Mouse (Mus musculus) v-Abl transformed pro-B cells (cell line): ENCODE data around the gene Elf4.

Experiments
- in situ Hi-C, 2 experiments: fragments of 400-800 bp; cut with MboI; formaldehyde crosslinking; loops; one replicate each; pipeline ENCODE4 v1.15.1; 2025; ENCODE audit not compliant: unreplicated experiment in 2 of 2

The Elf4 gene

GRCm38 (mm10) chrX:48462754-48463507 lies at the start of gene Elf4:
TSS of gene Elf4 (minus strand) at chrX:48463132.
- in situ Hi-C loops = loop anchor here (5.0 to 10.0 kb wide), 3 partner anchors 41 to 72 kb away; no protein-coding TSS in a partner anchor

- in situ Hi-C loops = no loop called here
Observed at GRCm38 (mm10) chrX:48493763-48494162, 30.8 kb upstream of the Elf4 start.

GRCm38 (mm10) chrX:48481687-48482086 lies 18.8 kb upstream of the Elf4 start:
- in situ Hi-C loops = no loop called here

GRCm38 (mm10) chrX:48481095-48481494 lies 18.2 kb upstream of the Elf4 start:
- in situ Hi-C loops = no loop called here

GRCm38 (mm10) chrX:48467355-48467946 lies 4.5 kb upstream of the Elf4 start:
- in situ Hi-C loops = loop anchor here in 1 of 2 experiments (10.0 kb wide), 1 partner anchor 67 kb away; no protein-coding TSS in a partner anchor

GRCm38 (mm10) chrX:48466174-48466573 lies 3.2 kb upstream of the Elf4 start:
- in situ Hi-C loops = loop anchor here in 1 of 2 experiments (10.0 kb wide), 1 partner anchor 69 kb away; no protein-coding TSS in a partner anchor

- in situ Hi-C loops = loop anchor here (5.0 to 10.0 kb wide), 3 partner anchors 42 to 70 kb away; no protein-coding TSS in a partner anchor
Observed at GRCm38 (mm10) chrX:48464436-48464835, 1.5 kb upstream of the Elf4 start.

GRCm38 (mm10) chrX:48463636-48464035 lies 704 bp upstream of the Elf4 start:
- in situ Hi-C loops = loop anchor here (5.0 to 10.0 kb wide), 3 partner anchors 41 to 71 kb away; no protein-coding TSS in a partner anchor

- in situ Hi-C loops = loop anchor here (5.0 to 10.0 kb wide), 3 partner anchors 40 to 73 kb away; no protein-coding TSS in a partner anchor
Observed at GRCm38 (mm10) chrX:48462297-48462696, 635 bp downstream of the Elf4 start.

- in situ Hi-C loops = loop anchor here (5.0 to 10.0 kb wide), 3 partner anchors 39 to 74 kb away; no protein-coding TSS in a partner anchor
Observed at GRCm38 (mm10) chrX:48461006-48461405, 1.9 kb downstream of the Elf4 start.

GRCm38 (mm10) chrX:48460496-48460895 lies 2.4 kb downstream of the Elf4 start:
- in situ Hi-C loops = loop anchor here (5.0 to 10.0 kb wide), 3 partner anchors 38 to 74 kb away; no protein-coding TSS in a partner anchor

GRCm38 (mm10) chrX:48456956-48457355 lies 6.0 kb downstream of the Elf4 start:
- in situ Hi-C loops = no loop called here

- in situ Hi-C loops = no loop called here
Observed at GRCm38 (mm10) chrX:48455018-48455417, 7.9 kb downstream of the Elf4 start.

- in situ Hi-C loops = no loop called here
Observed at GRCm38 (mm10) chrX:48454495-48454878, 8.4 kb downstream of the Elf4 start.

GRCm38 (mm10) chrX:48453736-48454494 lies 9.0 kb downstream of the Elf4 start:
- in situ Hi-C loops = no loop called here

GRCm38 (mm10) chrX:48452931-48453673 lies 9.8 kb downstream of the Elf4 start:
- in situ Hi-C loops = no loop called here

- in situ Hi-C loops = no loop called here
Observed at GRCm38 (mm10) chrX:48452231-48452890, 10.6 kb downstream of the Elf4 start.

- in situ Hi-C loops = loop anchor here in 1 of 2 experiments (25.0 kb wide), 1 partner anchor 413 kb away; no protein-coding TSS in a partner anchor
Observed at GRCm38 (mm10) chrX:48449646-48450045, 13.3 kb downstream of the Elf4 start.

GRCm38 (mm10) chrX:48444677-48445076 lies 18.3 kb downstream of the Elf4 start:
- in situ Hi-C loops = loop anchor here in 1 of 2 experiments (25.0 kb wide), 1 partner anchor 418 kb away; no protein-coding TSS in a partner anchor
